Mouse (Mus musculus) liver, adult 2 months (tissue): ENCODE results near the gene Ptcra. TPM values are rescaled to one million over a fixed set of nuclear protein-coding genes. Genes with fewer than 3 reads are reported as not detected.
A peak's percentile ranks its signal among the peaks of the same experiment; 100 is the strongest.

Experiments used
- DNase-seq: peaks from one replicate; pipeline ENCODE4 v3.0.0-alpha.2; 2011; ENCODE audit warnings: low read depth, low spot score; ENCODE audit errors: extremely low read depth
- H3K27ac ChIP-seq: fragments of 200-500 bp; replicated peaks from 2 replicates; pipeline ENCODE4 v1.5.1; 2012; ENCODE audit warnings: low read depth, mild to moderate bottlenecking, control low read depth, inconsistent platforms, low read length; ENCODE audit not compliant: insufficient read depth
- H3K27me3 ChIP-seq: fragments of 200-500 bp; 2 replicates; pipeline ENCODE4 v1.6.1; 2012; ENCODE audit warnings: mild to moderate bottlenecking, moderate library complexity, low read length, inconsistent platforms; ENCODE audit not compliant: control insufficient read depth, insufficient read depth
- H3K36me3 ChIP-seq: fragments of 200-500 bp; 2 replicates; pipeline ENCODE4 v1.6.1; 2012; ENCODE audit warnings: low read length, inconsistent platforms; ENCODE audit not compliant: control insufficient read depth, insufficient read depth
- H3K4me1 ChIP-seq: fragments of 200-500 bp; 2 replicates; pipeline ENCODE4 v1.6.1; 2011; ENCODE audit warnings: low read length; ENCODE audit not compliant: control insufficient read depth, insufficient read depth
- H3K4me3 ChIP-seq: fragments of 200-500 bp; 2 replicates; pipeline ENCODE4 v1.5.1; 2011; ENCODE audit warnings: low read depth, mild to moderate bottlenecking, control low read depth, low read length, moderate library complexity; ENCODE audit not compliant: insufficient read depth
- H3K79me2 ChIP-seq: fragments of 200-500 bp; 2 replicates; pipeline ENCODE4 v1.6.1; 2012; ENCODE audit warnings: inconsistent platforms, mild to moderate bottlenecking, low read length, moderate library complexity; ENCODE audit not compliant: control insufficient read depth, insufficient read depth
- H3K9ac ChIP-seq: fragments of 200-500 bp; 2 replicates; pipeline ENCODE4 v1.6.1; 2012; ENCODE audit warnings: low read depth, mild to moderate bottlenecking, control low read depth, inconsistent platforms, low read length
- CTCF ChIP-seq: fragments of 200-500 bp; IDR thresholded peaks from 2 replicates; pipeline ENCODE4 v1.5.1; 2011; ENCODE audit warnings: low read depth, low read length, control low read depth
- POLR2A ChIP-seq: fragments of 200-500 bp; IDR thresholded peaks from 2 replicates; pipeline ENCODE4 v1.6.1; 2011; ENCODE audit warnings: low read length, control low read depth; ENCODE audit not compliant: insufficient read depth; ENCODE audit errors: extremely low read depth
- WGBS: fragments of 180-500 bp; shearing (Covaris S2); methylation state at CpG from one replicate; pipeline ENCODE4 v1.1.7; 2018; 5-methylcytosine and 5-hydroxymethylcytosine counted together
- polyA plus RNA-seq: library from polyadenylated mRNA; depleted of rRNA; stranded (reverse); fragments of >200 nt; gene quantifications from 2 replicates; pipeline ENCODE4 v1.2.3, GENCODE M21; 2012
- total RNA-seq: library from RNA; depleted of rRNA; stranded (reverse); fragments of >200 nt; gene quantifications from 2 replicates; pipeline ENCODE4 v1.2.3, GENCODE M21; 2014

The Ptcra gene
- total and polyA plus RNA-seq, 2 experiments: 0.06 TPM; not detected in 1

DNA sequence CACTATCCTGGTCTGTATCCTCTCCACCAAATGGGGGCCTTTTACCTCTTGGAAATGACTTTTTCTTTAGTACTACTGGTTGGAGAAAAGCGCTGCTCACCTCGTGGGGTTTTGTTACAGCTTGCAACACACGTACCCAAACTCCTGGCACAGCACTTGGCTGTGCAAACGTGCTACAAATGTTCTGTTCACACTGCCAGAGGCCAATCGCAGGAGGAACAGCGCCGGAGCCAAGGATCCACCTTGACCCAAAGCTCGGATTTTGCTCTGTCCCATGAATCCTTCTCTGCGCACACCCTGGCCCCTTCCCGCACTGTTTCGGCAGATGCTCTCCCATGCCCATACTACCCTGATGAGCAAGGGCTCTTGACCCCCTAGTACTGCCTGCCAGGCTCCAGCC is 35.0 kb downstream of the Ptcra start:
- peak; percentile 72 for DNase-seq
- WGBS: 9% methylated on average over 11 of the region's 11 CpGs
- peak overlapping the region; percentile 98 for H3K27ac ChIP-seq
- H3K4me1 ChIP-seq: peaks cover 11% of the 10 kb centered on the region
- TF ChIP-seq POLR2A (peak; percentile 31; the same call in 1 of the 2 replicates), CTCF (no peak)
- no peaks in the 10 kb centered on the region for H3K79me2 ChIP-seq
- H3K36me3 ChIP-seq: peaks cover 10% of the 10 kb centered on the region
- no peaks in the 10 kb centered on the region for H3K27me3 ChIP-seq
- H3K4me3 ChIP-seq: peak overlapping the region; percentile 83
- peak overlapping the region; percentile 93 for H3K9ac ChIP-seq

DNA sequence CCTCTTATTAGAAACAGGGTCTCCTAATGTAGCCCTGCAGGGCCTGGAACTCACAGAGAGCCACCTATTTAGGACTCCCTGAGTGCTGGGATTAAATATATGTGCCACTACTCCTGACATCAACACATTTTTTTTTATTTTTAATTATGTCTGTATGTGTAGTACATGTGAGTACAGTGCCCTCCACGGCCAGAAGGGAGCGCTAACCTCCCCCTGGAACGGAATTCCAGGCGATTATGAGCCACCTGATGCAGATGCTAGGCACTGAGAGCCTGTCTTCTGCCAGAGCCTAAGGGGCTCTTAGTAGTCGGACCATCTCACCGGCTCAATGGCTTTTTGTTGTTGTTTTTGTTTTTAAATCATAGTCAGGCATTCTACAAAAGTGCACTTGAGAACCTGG is 35.5 kb downstream of the Ptcra start:
- no peaks in the 10 kb centered on the region for H3K27me3 ChIP-seq
- H3K27ac ChIP-seq: peak overlapping the region; percentile 98
- TF ChIP-seq POLR2A: peak; percentile 6; the same call in 1 of the 2 replicates
- TF ChIP-seq CTCF: peak; percentile 76
- DNase-seq: peak; percentile 59
- H3K9ac ChIP-seq: peak overlapping the region; percentile 93
- no peaks in the 10 kb centered on the region for H3K79me2 ChIP-seq
- H3K4me1 ChIP-seq: peaks cover 8% of the 10 kb centered on the region; the same call in 1 of the 2 replicates
- 15% methylated on average over 6 of the region's 6 CpGs for WGBS
- H3K4me3 ChIP-seq: peak overlapping the region; percentile 83
- H3K36me3 ChIP-seq: peaks cover 10% of the 10 kb centered on the region

DNA sequence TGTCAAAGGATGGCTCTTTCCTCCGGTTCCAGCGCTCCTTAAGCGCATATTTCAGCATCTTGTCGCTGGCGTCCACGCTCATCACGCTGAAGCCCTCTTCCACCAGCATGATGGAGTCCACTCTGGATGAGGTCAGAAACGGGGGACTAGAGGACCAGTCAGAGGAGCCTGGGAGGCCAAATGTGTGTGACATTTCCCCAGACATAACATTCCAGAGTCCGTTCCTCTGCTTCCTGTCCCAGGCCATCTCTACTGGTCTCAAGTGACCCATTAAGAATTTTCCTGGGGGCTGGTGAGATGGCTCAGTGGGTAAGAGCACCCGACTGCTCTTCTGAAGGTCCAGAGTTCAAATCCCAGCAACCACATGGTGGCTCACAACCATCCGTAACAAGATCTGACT is 36.2 kb downstream of the Ptcra start:
- Histone ChIP-seq H3K4me3 (peak overlapping the region; percentile 47), H3K9ac (peak overlapping the region; percentile 78), H3K36me3 (peaks cover 10% of the 10 kb centered on the region), H3K27ac (peak overlapping the region; percentile 69), H3K27me3 (no peaks in the 10 kb centered on the region), H3K4me1 (peaks cover 8% of the 10 kb centered on the region; the same call in 1 of the 2 replicates), H3K79me2 (no peaks in the 10 kb centered on the region)
- DNase-seq: peak; percentile 52
- no peak for TF ChIP-seq CTCF
- TF ChIP-seq POLR2A: peak; percentile 23; the same call in 1 of the 2 replicates
- 56% methylated on average over 11 of the region's 11 CpGs for WGBS

DNA sequence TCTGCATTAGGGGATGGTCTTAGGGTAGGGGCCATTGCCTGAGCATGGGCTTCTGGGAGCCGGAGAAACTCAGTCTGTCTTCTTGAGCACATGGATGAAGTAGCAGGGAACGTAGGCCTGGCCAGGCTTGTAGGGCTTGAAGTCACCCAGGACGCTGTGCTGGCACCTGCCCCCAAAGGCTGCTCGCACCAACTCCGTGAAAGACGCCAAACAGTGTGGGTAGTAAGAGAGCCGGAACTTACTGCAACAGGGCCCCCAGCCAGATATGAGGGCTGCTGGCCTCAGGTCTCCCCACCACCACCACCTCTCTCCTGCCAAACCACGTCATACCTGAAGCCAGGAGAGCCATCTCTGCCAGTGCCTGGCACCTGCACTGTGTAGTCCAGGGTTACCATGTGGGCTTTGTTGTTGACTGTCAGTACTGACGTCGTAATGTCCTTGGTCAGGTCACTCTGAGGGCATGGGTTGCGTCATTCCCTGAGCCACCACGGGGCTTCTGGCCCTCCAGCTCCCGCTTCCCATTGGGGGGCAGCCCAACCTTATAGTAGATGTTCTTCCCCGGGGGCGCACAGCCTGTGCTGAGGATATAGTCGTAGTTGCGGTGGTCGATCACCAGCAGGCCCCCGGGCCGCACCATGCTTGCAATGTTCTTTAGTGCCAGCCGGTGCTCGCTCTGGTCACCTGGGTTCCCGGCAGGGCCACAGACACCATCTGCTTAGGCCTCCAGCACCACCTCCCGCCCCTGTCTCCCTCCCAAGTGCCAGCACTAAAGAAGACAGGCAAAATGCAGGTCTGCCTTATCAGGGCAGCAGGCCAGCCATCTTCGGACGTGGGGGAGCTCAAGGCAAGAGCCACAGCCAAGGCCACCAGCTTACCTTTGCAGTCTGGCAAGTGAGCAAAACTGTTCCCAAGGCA is 37.5 kb downstream of the Ptcra start:
- peak overlapping the region; percentile 87 for H3K27ac ChIP-seq
- 26% methylated on average over 26 of the region's 26 CpGs for WGBS
- peaks cover 8% of the 10 kb centered on the region; the same call in 1 of the 2 replicates for H3K4me1 ChIP-seq
- peak overlapping the region; percentile 51 for H3K4me3 ChIP-seq
- no peaks in the 10 kb centered on the region for H3K27me3 ChIP-seq
- peak; percentile 97 for DNase-seq
- TF ChIP-seq CTCF (no peak), POLR2A (0 out of 2 replicates have a peak, but pooled peaks have one; percentile 25)
- H3K9ac ChIP-seq: peak overlapping the region; percentile 78
- peaks cover 10% of the 10 kb centered on the region for H3K36me3 ChIP-seq
- no peaks in the 10 kb centered on the region for H3K79me2 ChIP-seq

DNA sequence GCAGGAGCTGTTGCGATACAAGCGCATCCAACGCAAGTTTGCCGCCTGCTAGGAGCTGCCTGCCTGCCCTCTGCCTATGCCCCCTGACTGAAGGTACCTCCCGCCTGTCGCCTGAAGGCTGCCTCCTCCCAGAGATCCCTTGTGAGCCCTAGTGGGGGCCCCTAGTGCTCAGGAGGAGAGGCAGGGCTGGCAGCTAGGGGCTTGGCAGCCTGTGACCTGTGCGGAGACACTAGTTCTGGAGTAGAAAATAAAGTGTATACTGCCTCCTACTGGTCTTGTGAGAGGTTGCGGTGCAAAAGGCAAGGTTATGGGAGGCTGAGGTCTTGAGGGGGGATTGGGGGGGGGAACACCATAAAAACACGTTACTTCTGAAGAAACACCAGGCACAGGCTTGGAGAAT is 38.2 kb downstream of the Ptcra start:
- TF ChIP-seq POLR2A: peak; percentile 25; the same call in 1 of the 2 replicates
- peak; percentile 42 for TF ChIP-seq CTCF
- 49% methylated on average over 9 of the region's 9 CpGs for WGBS
- H3K4me3 ChIP-seq: peak overlapping the region; percentile 51
- H3K4me1 ChIP-seq: peaks cover 8% of the 10 kb centered on the region; the same call in 1 of the 2 replicates
- H3K79me2 ChIP-seq: no peaks in the 10 kb centered on the region
- peak overlapping the region; percentile 87 for H3K27ac ChIP-seq
- H3K27me3 ChIP-seq: no peaks in the 10 kb centered on the region
- DNase-seq: peak; percentile 60
- H3K9ac ChIP-seq: peak overlapping the region; percentile 78
- H3K36me3 ChIP-seq: peaks cover 10% of the 10 kb centered on the region
